ENCODE assay signal across 1 mouse cellular context in genomic region chr9:22971312-22971711, GRCm38 (mm10).
A peak's percentile ranks its signal among the peaks of the same experiment; 100 is the strongest.
TF ChIP-seq lines count a peak whose summit lies in the region.

No protein-coding gene starts in this region.

TF ChIP-seq in CH12.LX, 34 proteins besides CTCF, POLR2A, EP300 and RAD21 (continued from another document):
- TF ChIP-seq JUN (IDR thresholded peaks at IDR 0.05; ENCODE audit: insufficient read depth, low read depth, low read length) = 0 out of 2 replicates have a peak, but pooled peaks have one; percentile 3
- no peak for TF ChIP-seq HCFC1 (IDR thresholded peaks at IDR 0.05; ENCODE audit: low read depth, low read length)
- no peak for TF ChIP-seq NRF1 (IDR thresholded peaks at IDR 0.05; ENCODE audit: low read depth, low read length)
- TF ChIP-seq UBTF (IDR thresholded peaks at IDR 0.05; ENCODE audit: low read depth, low read length) = no peak
- no peak for TF ChIP-seq RCOR1 (conservative IDR thresholded peaks at IDR 0.05; ENCODE audit: low read depth, low read length)
- 0 out of 2 replicates have a peak, but pooled peaks have one; percentile 11 for TF ChIP-seq TCF12 (IDR thresholded peaks at IDR 0.05; ENCODE audit: low read depth, low read length)
- TF ChIP-seq CHD1 (IDR thresholded peaks at IDR 0.05; ENCODE audit: low read depth, low read length) = no peak
- TF ChIP-seq IRF4 (IDR thresholded peaks at IDR 0.05; ENCODE audit: low read depth, low read length) = peak; percentile 45; the same call in 1 of the 2 replicates
- peak; percentile 79 for TF ChIP-seq ETS1 (conservative IDR thresholded peaks at IDR 0.05; ENCODE audit: low read depth, low read length)
TF ChIP-seq in CH12.LX: peak in this region for 12.
